Mouse (Mus musculus) erythroblast, embryonic 14.5 days (primary cell): Measurements from ENCODE around the gene Inpp4a.

ENCODE experiments used
- GATA1 ChIP-seq: IDR thresholded peaks from 2 replicates; pipeline ENCODE4 v1.6.1; 2012; ENCODE audit warnings: low read length, inconsistent platforms, mixed read lengths
- TAL1 ChIP-seq: IDR thresholded peaks from 3 replicates; pipeline ENCODE4 v1.6.1; 2012; ENCODE audit warnings: low read length, inconsistent platforms, mixed read lengths

DNA sequence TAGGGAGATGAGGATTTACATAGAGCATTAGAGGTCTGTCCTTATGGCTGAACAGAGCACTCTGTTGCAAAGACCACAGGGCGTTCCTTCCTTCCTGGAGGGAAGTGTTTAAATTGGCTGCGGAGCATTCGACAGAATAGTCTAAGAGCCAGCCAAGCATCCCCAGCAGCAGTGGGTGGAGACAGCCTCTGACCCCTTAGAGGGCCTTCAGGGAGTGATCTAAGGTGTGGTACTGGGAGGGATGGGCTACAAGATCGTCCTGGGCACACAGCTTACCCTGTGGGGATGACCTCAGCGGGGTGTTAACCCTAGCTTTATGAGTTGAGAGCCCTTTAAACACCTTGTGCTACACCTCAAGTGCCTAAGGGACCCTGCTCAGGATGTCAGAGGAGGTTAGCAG, 24.9 kb downstream of the Inpp4a start:
- TF ChIP-seq TAL1 (no peak), GATA1 (no peak)
